Mouse (Mus musculus) thymus, postnatal 25 days (tissue): ENCODE results near the gene Wdr3.

Experiments
- DNase-seq: peaks from one replicate; pipeline ENCODE4 v3.0.0; 2022

The Wdr3 gene

GRCm38 (mm10) chr3:100162315-100163105 lies at the start of gene Wdr3, which contains the start of gene Gdap2:
Gene Wdr3, minus strand, starts transcription at chr3:100162407.
Gene Gdap2, plus strand, starts transcription at chr3:100162381.
- DNase-seq: peak; percentile 94

- DNase-seq: no peak
Observed at GRCm38 (mm10) chr3:100206973-100207372, 44.8 kb upstream of the Wdr3 start.

GRCm38 (mm10) chr3:100201554-100201953 lies 39.3 kb upstream of the Wdr3 start:
- DNase-seq: no peak

GRCm38 (mm10) chr3:100194210-100194609 lies 32.0 kb upstream of the Wdr3 start:
- DNase-seq: no peak

- no peak for DNase-seq
Observed at GRCm38 (mm10) chr3:100189861-100190260, 27.7 kb upstream of the Wdr3 start.

- peak; percentile 38 for DNase-seq
Observed at GRCm38 (mm10) chr3:100189444-100189843, 27.2 kb upstream of the Wdr3 start.

- DNase-seq: no peak
Observed at GRCm38 (mm10) chr3:100180471-100180870, 18.3 kb upstream of the Wdr3 start.

GRCm38 (mm10) chr3:100176031-100176430 lies 13.8 kb upstream of the Wdr3 start:
- no peak for DNase-seq

GRCm38 (mm10) chr3:100164991-100165390 lies 2.8 kb upstream of the Wdr3 start:
- DNase-seq: no peak

- no peak for DNase-seq
Observed at GRCm38 (mm10) chr3:100163556-100163955, 1.3 kb upstream of the Wdr3 start.

GRCm38 (mm10) chr3:100161665-100162314 lies 417 bp downstream of the Wdr3 start:
- no peak for DNase-seq

- no peak for DNase-seq
Observed at GRCm38 (mm10) chr3:100160682-100161445, 1.3 kb downstream of the Wdr3 start.

- no peak for DNase-seq
Observed at GRCm38 (mm10) chr3:100122445-100122844, 39.8 kb downstream of the Wdr3 start.

GRCm38 (mm10) chr3:100121961-100122360 lies 40.2 kb downstream of the Wdr3 start:
- no peak for DNase-seq

GRCm38 (mm10) chr3:100118681-100119080 lies 43.5 kb downstream of the Wdr3 start:
- DNase-seq: no peak

GRCm38 (mm10) chr3:100106736-100107135 lies 55.5 kb downstream of the Wdr3 start:
- no peak for DNase-seq

- no peak for DNase-seq
Observed at GRCm38 (mm10) chr3:100102386-100103092, 59.7 kb downstream of the Wdr3 start.
